Mouse (Mus musculus): Measurements from ENCODE around the gene Slc25a34. TPM values are rescaled to one million over a fixed set of nuclear protein-coding genes. Genes with fewer than 3 reads are reported as not detected.

The Slc25a34 gene
- polyA plus RNA-seq, 2 experiments = 0.03 TPM; not detected in 1

DNA sequence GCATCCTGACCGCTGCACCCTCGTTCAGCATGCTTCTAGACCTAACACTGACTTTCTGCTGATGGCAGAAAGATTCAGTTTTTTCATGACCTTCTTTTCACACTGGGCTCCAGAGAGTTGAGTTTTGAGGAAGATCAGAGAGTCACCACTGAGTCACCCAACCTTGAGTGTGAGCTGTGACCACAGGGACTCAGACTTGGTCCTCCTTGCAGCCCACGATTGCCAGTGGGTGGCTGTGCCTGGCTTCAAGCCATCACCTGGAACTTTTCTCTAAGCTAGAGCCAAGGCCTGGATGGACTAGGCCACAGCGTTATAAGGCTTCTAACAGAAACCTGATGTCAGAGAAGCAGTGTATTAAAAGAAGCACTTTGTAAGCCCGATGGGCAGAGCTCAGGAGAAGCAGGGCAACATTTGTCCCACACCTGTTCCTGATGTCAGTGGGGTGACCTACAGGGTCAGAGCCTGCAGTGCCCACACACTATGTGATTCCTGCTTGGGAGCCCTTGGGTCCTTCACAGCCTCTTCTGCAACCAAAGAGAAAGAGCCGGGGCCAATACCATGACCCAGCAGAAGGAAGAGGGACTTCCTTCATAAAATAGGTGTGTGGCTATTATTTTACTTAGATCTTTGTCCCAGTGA, 35.3 kb upstream of the Slc25a34 start:
- Histone ChIP-seq H3K9ac (replicated peaks) (no peak overlapping the region), H3K4me3 (ENCODE audit: insufficient read depth in 1 of 2, low read depth in 2 of 2, low read length in 2 of 2) (no peak overlapping the region), H3K27ac (no peak overlapping the region), H3K4me1 (replicated peaks; ENCODE audit: control insufficient read depth in 2 of 2, insufficient read depth in 2 of 2, low read length in 1 of 2) (peaks cover 7 to 14% of the 10 kb centered on the region in 2 experiments), H3K36me3 (replicated peaks; ENCODE audit: control insufficient read depth, insufficient read depth, low read depth) (no peaks in the 10 kb centered on the region), H3K4me2 (ENCODE audit: low read depth) (no peak overlapping the region), H3K9me3 (ENCODE audit: control insufficient read depth, low read length) (no peaks in the 10 kb centered on the region), H3K27me3 (ENCODE audit: control insufficient read depth, insufficient read depth, low read length) (no peaks in the 10 kb centered on the region)
- WGBS (ENCODE audit: insufficient replicate concordance) = 80% methylated on average over 6 of the region's 6 CpGs
- no peak for DNase-seq (ENCODE audit: low read depth in 3 of 3, low spot score in 3 of 3)
- no peak for TF ChIP-seq CTCF (IDR thresholded peaks at IDR 0.05; ENCODE audit: low read depth)
- no peak for TF ChIP-seq EP300 (IDR thresholded peaks at IDR 0.05; ENCODE audit: low read depth)
- ATAC-seq (ENCODE audit: insufficient read depth) = no peak

DNA sequence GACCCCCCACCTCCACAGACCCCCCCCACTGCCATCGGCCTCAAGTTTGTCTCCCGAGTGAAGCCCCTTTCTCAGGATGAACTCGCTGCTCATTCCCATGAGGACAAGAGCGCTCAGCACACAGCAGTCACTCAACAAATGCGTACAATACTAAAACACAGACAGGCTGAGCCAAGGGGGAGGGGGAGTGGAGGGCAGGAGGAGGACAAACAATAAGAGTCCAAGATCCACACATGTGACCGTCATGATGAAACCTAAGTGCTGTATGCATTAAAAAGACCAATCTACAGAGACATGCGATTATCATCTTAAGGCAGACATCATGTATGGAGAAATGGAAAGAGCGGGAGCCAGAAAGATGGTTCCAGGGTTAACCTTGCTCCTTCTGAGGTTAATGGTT, 33.3 kb upstream of the Slc25a34 start:
- no peak overlapping the region for H3K27ac ChIP-seq

DNA sequence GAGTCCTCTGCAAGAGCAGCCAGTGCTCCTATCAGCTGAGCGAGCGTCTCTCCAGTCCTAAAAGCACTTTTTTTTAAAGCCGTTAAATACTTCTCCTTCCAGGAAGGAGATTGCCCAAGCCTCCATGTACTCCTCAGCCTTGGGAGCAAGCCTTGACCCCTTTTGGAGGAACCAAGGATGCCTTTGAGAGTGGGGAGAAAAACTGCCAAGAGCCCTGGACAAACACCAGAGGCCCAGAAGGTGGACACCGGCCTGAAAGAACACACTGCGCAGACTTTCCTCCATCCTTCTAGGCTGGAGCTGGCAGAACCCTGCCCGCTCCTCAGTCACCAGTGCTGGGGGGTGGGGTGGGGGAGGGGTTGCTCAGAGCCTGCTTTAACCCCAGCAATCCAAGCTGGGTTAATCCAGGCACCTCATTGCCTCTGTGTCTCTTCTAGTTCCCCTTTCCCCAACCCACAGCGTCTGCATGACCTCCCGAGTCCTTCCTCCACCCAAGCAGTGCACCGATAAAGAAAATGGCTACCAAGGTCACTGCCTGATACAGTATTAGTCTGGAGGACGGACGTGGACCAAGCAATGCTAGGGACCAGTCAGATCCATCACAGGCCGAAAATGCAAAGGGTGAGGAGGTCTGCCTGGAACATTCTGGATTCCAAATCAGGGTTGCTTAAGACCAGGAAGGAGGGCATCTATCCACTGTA, 32.4 kb upstream of the Slc25a34 start:
- TF ChIP-seq CTCF (IDR thresholded peaks at IDR 0.05; ENCODE audit: low read depth) = no peak
- TF ChIP-seq EP300 (IDR thresholded peaks at IDR 0.05; ENCODE audit: low read depth) = no peak
- Histone ChIP-seq H3K27ac (no peak overlapping the region), H3K9ac (replicated peaks) (no peak overlapping the region)

More for the DNA sequence above, 33.3 kb upstream of the Slc25a34 start:
- no peaks in the 10 kb centered on the region for H3K9me3 ChIP-seq (ENCODE audit: control insufficient read depth, low read length)
- H3K27me3 ChIP-seq (ENCODE audit: control insufficient read depth, insufficient read depth, low read length) = no peaks in the 10 kb centered on the region
- no peak overlapping the region for H3K4me2 ChIP-seq (ENCODE audit: low read depth)
- H3K4me3 ChIP-seq (ENCODE audit: insufficient read depth in 1 of 2, low read depth in 2 of 2, low read length in 2 of 2) = no peak overlapping the region
- H3K36me3 ChIP-seq (replicated peaks; ENCODE audit: control insufficient read depth, insufficient read depth, low read depth) = no peaks in the 10 kb centered on the region
- no peak overlapping the region for H3K9ac ChIP-seq (replicated peaks)
- 78% methylated on average over 8 of the region's 8 CpGs for WGBS (ENCODE audit: insufficient replicate concordance)
- TF ChIP-seq CTCF (IDR thresholded peaks at IDR 0.05; ENCODE audit: low read depth) (no peak), EP300 (IDR thresholded peaks at IDR 0.05; ENCODE audit: low read depth) (no peak)
- peak; percentile 36; the same call in 1 of the 2 replicates for ATAC-seq (ENCODE audit: insufficient read depth)
- no peak for DNase-seq (ENCODE audit: low read depth in 3 of 3, low spot score in 3 of 3)
- H3K4me1 ChIP-seq (replicated peaks; ENCODE audit: control insufficient read depth in 2 of 2, insufficient read depth in 2 of 2, low read length in 1 of 2) = peaks cover 0 to 8% of the 10 kb centered on the region in 2 experiments; a peak in 2 of 4 replicates

DNA sequence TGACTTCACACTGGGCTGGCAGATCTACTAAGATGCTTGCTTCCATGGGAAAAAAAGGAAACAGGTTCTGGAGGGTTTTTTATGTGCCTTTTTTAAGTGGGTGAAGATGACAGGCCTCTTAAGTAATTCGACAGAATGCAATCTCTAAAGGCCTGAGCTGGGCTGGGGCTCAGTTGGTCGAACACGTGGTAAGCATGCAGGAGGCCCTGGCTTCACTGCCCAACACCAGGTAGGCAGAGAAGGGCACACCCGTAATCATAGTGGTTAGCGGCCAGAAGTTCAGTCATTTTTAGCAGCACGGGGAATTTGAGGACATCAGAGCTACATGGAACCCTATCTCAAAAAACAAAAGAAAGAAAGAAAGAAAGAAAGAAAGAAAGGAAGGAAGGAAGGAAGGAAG, 30.9 kb upstream of the Slc25a34 start:
- no peak for DNase-seq (ENCODE audit: low read depth in 3 of 3, low spot score in 3 of 3)
- WGBS (ENCODE audit: insufficient replicate concordance) = 78% methylated on average over 6 of the region's 6 CpGs
- no peak overlapping the region for H3K4me2 ChIP-seq (ENCODE audit: low read depth)
- H3K27me3 ChIP-seq (ENCODE audit: control insufficient read depth, insufficient read depth, low read length) = no peaks in the 10 kb centered on the region
- TF ChIP-seq CTCF (IDR thresholded peaks at IDR 0.05; ENCODE audit: low read depth) (no peak), EP300 (IDR thresholded peaks at IDR 0.05; ENCODE audit: low read depth) (no peak)
- H3K4me1 ChIP-seq (replicated peaks; ENCODE audit: control insufficient read depth in 2 of 2, insufficient read depth in 2 of 2, low read length in 1 of 2) = peaks cover 0 to 8% of the 10 kb centered on the region in 2 experiments; a peak in 2 of 4 replicates
- no peaks in the 10 kb centered on the region for H3K9me3 ChIP-seq (ENCODE audit: control insufficient read depth, low read length)
- H3K4me3 ChIP-seq (ENCODE audit: insufficient read depth in 1 of 2, low read depth in 2 of 2, low read length in 2 of 2) = no peak overlapping the region
- H3K9ac ChIP-seq (replicated peaks) = no peak overlapping the region
- no peak for ATAC-seq (ENCODE audit: insufficient read depth)
- H3K36me3 ChIP-seq (replicated peaks; ENCODE audit: control insufficient read depth, insufficient read depth, low read depth) = no peaks in the 10 kb centered on the region
- no peak overlapping the region for H3K27ac ChIP-seq

More for the DNA sequence above, 32.4 kb upstream of the Slc25a34 start:
- Histone ChIP-seq H3K9me3 (ENCODE audit: control insufficient read depth, low read length) (no peaks in the 10 kb centered on the region), H3K4me3 (ENCODE audit: insufficient read depth in 1 of 2, low read depth in 2 of 2, low read length in 2 of 2) (no peak overlapping the region), H3K4me2 (ENCODE audit: low read depth) (no peak overlapping the region), H3K4me1 (replicated peaks; ENCODE audit: control insufficient read depth in 2 of 2, insufficient read depth in 2 of 2, low read length in 1 of 2) (peaks cover 0 to 8% of the 10 kb centered on the region in 2 experiments; a peak in 2 of 4 replicates), H3K27me3 (ENCODE audit: control insufficient read depth, insufficient read depth, low read length) (no peaks in the 10 kb centered on the region), H3K36me3 (replicated peaks; ENCODE audit: control insufficient read depth, insufficient read depth, low read depth) (no peaks in the 10 kb centered on the region)
- 38% methylated on average over 12 of the region's 12 CpGs for WGBS (ENCODE audit: insufficient replicate concordance)
- no peak for ATAC-seq (ENCODE audit: insufficient read depth)
- DNase-seq (ENCODE audit: low read depth in 3 of 3, low spot score in 3 of 3) = no peak

DNA sequence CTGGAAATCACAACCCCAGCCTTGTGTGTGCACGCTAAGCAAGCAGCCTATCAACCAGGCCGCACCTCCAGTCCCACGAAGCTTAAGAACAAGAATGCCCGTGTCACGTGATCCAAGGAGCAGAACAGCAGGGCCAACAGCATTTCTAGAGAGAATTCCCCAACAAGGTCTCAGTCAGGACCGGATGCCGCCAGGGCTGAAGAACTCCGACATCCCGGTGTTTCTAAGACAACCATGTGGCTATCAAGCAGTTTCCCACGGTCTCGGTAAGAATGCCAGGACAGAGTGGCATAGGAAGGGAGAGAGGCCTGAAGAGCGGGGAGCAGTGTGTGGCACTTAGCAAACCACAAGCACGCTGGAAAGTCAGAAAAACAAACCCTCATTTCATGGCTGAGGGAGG, 30.2 kb upstream of the Slc25a34 start:
- DNase-seq (ENCODE audit: low read depth in 3 of 3, low spot score in 3 of 3) = no peak
- WGBS (ENCODE audit: insufficient replicate concordance) = 81% methylated on average over 13 of the region's 13 CpGs

More for the DNA sequence above, 30.2 kb upstream of the Slc25a34 start:
- no peak for ATAC-seq (ENCODE audit: insufficient read depth)
- Histone ChIP-seq H3K4me1 (replicated peaks; ENCODE audit: control insufficient read depth in 2 of 2, insufficient read depth in 2 of 2, low read length in 1 of 2) (peaks cover 0 to 8% of the 10 kb centered on the region in 2 experiments; a peak in 2 of 4 replicates), H3K27ac (no peak overlapping the region), H3K27me3 (ENCODE audit: control insufficient read depth, insufficient read depth, low read length) (no peaks in the 10 kb centered on the region), H3K36me3 (replicated peaks; ENCODE audit: control insufficient read depth, insufficient read depth, low read depth) (no peaks in the 10 kb centered on the region), H3K9ac (replicated peaks) (no peak overlapping the region), H3K9me3 (ENCODE audit: control insufficient read depth, low read length) (no peaks in the 10 kb centered on the region), H3K4me3 (ENCODE audit: insufficient read depth in 1 of 2, low read depth in 2 of 2, low read length in 2 of 2) (no peak overlapping the region), H3K4me2 (ENCODE audit: low read depth) (no peak overlapping the region)
- no peak for TF ChIP-seq CTCF (IDR thresholded peaks at IDR 0.05; ENCODE audit: low read depth)
- TF ChIP-seq EP300 (IDR thresholded peaks at IDR 0.05; ENCODE audit: low read depth) = no peak
